Mouse (Mus musculus): ENCODE measurements around the gene Bcar3. TPM values are rescaled to one million over a fixed set of nuclear protein-coding genes. Genes with fewer than 3 reads are reported as not detected.
A peak's percentile ranks its signal among the peaks of the same experiment; 100 is the strongest.

The Bcar3 gene
- polyA plus RNA-seq, 1 experiment from 2014 or later = 14.9 TPM

DNA sequence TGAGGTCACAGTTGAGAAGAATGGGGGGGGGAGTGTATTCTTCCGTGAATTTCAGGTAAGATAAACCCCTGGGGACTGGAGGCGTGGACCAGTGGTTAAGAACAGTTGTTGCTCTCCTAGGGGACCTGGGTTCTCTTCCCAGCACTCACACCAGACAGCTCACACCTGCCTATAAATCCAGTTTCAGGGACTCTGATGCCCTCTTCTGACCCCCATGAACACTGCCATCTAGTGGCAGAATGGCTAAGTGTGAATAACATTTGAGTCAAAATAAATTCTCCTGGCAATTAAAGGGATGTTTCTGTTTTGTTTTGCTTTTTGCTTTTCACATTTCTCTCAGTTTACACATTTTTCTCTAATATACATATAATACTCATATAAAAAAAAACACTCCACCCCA, 174.0 kb downstream of the Bcar3 start:
- no peak for DNase-seq (ENCODE audit: low spot score)
- Histone ChIP-seq H3K27me3 (ENCODE audit: control insufficient read depth, insufficient read depth, low read length) (no peaks in the 10 kb centered on the region), H3K36me3 (ENCODE audit: control insufficient read depth, insufficient read depth, low read length) (no peaks in the 10 kb centered on the region), H3K4me3 (ENCODE audit: low read depth, low read length) (no peak overlapping the region), H3K4me1 (ENCODE audit: control insufficient read depth, insufficient read depth, low read length) (peaks cover 1% of the 10 kb centered on the region), H3K4me2 (ENCODE audit: low read depth) (no peak overlapping the region), H3K27ac (ENCODE audit: low read depth, low read length) (no peak overlapping the region), H3K9ac (ENCODE audit: low read length) (no peak overlapping the region), H3K9me3 (ENCODE audit: control insufficient read depth, low read length) (no peaks in the 10 kb centered on the region)
- WGBS = 63% methylated on average over 2 of the region's 2 CpGs
- ATAC-seq (ENCODE audit: insufficient read depth, low FRiP score, low TSS enrichment) = no peak

DNA sequence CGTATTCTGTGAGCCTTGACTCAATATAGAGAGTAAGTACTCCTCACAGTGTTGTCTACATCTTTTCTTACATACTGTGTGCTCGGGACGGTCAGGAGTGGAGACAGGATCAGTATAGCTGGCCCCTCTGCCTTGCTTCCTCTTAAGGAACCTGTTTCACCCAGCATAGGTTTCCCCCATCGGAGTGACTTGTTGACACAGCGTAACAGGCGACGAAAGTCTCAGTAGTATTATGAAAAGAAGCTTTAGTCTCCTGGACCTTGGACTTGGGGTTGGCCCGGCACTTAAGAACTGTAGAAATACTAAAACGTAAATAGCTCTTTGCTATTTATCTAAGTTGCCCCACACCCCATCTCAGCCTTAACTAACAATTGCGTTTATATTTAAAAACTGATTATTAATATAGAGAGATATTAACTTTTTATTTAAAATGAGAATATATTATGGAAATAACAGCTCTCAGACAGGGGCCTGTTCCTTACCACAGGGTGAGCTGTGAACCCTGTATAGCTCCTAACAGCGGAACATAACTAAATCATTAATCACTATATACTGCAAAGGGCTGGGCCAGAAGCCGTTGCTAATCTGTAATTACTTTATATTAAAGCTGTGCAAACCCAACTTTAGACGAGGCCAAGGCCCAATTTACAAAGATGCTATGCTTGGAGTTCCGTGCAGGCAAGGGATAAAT, 176.5 kb downstream of the Bcar3 start:
- H3K36me3 ChIP-seq (ENCODE audit: control insufficient read depth, insufficient read depth, low read length) = no peaks in the 10 kb centered on the region
- H3K9me3 ChIP-seq (ENCODE audit: control insufficient read depth, low read length) = no peaks in the 10 kb centered on the region
- H3K27ac ChIP-seq (ENCODE audit: low read depth, low read length) = no peak overlapping the region
- H3K9ac ChIP-seq (ENCODE audit: low read length) = no peak overlapping the region
- no peak overlapping the region for H3K4me3 ChIP-seq (ENCODE audit: low read depth, low read length)
- H3K27me3 ChIP-seq (ENCODE audit: control insufficient read depth, insufficient read depth, low read length) = no peaks in the 10 kb centered on the region
- ATAC-seq (ENCODE audit: insufficient read depth, low FRiP score, low TSS enrichment) (no peak), DNase-seq (ENCODE audit: low spot score) (no peak)
- H3K4me1 ChIP-seq (ENCODE audit: control insufficient read depth, insufficient read depth, low read length) = peaks cover 2% of the 10 kb centered on the region
- no peak overlapping the region for H3K4me2 ChIP-seq (ENCODE audit: low read depth)
- WGBS = 85% methylated on average over 14 of the region's 14 CpGs

DNA sequence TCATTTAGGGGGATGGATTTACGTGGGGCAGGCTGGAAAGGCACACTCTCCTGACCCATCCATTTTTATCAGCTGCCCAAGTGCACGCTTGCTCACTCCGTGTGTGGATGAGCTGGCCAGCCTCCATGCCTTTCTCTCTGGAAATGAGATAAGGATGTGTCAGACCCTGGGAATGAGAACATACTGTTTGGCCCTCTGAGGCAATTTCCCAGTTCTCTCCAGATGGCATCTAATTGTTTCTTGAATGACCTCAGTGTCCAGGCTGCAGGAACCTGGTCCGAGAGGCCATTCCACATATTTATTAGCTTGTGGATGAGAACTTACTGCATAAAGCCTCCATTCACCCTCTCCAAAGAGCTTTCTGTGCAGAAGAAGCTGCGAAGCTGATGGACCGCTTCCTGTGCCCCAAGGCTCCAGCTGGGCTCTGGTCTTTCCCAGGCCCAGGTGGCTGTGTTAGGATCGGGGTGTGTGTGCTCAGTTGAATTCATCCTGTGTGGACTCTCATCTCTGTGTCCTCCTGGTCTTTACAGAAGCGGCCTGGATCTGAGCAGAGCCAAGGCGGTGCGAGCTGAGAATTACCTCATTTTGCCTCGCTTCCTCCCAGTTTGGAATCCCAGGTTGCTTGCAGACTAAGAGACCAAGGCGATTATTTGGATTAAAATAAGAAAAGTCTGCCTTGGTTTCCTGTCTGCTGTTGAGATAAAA, 177.2 kb downstream of the Bcar3 start:
- Histone ChIP-seq H3K4me1 (ENCODE audit: control insufficient read depth, insufficient read depth, low read length) (peaks cover 9% of the 10 kb centered on the region), H3K27me3 (ENCODE audit: control insufficient read depth, insufficient read depth, low read length) (no peaks in the 10 kb centered on the region), H3K36me3 (ENCODE audit: control insufficient read depth, insufficient read depth, low read length) (no peaks in the 10 kb centered on the region), H3K9ac (ENCODE audit: low read length) (no peak overlapping the region), H3K27ac (ENCODE audit: low read depth, low read length) (no peak overlapping the region), H3K4me2 (ENCODE audit: low read depth) (no peak overlapping the region), H3K4me3 (ENCODE audit: low read depth, low read length) (no peak overlapping the region), H3K9me3 (ENCODE audit: control insufficient read depth, low read length) (no peaks in the 10 kb centered on the region)
- DNase-seq (ENCODE audit: low spot score) (no peak), ATAC-seq (ENCODE audit: insufficient read depth, low FRiP score, low TSS enrichment) (no peak)
- 62% methylated on average over 12 of the region's 12 CpGs for WGBS

DNA sequence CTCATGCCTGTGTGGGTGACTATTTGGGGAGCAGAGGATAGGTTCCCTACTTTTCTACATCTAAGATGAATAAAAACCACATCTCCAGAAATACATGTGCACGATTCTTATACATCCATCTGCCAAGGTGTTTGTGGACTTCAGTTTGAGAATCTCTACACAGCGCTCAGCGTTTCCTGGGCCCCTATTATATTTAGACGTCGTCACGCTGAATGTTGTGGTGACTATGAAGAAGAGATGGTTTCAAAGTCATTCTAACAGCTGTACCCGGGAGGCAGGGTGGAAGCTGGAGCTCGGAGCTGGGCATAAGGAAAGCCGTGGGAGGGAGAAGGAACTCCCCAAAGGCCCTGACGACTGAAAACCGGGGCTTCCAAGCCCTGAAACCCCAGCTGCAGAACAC, 178.5 kb downstream of the Bcar3 start:
- no peak overlapping the region for H3K4me2 ChIP-seq (ENCODE audit: low read depth)
- ATAC-seq (ENCODE audit: insufficient read depth, low FRiP score, low TSS enrichment) (no peak), DNase-seq (ENCODE audit: low spot score) (no peak)
- no peaks in the 10 kb centered on the region for H3K27me3 ChIP-seq (ENCODE audit: control insufficient read depth, insufficient read depth, low read length)
- H3K4me1 ChIP-seq (ENCODE audit: control insufficient read depth, insufficient read depth, low read length) = peaks cover 14% of the 10 kb centered on the region
- H3K9ac ChIP-seq (ENCODE audit: low read length) = no peak overlapping the region
- H3K9me3 ChIP-seq (ENCODE audit: control insufficient read depth, low read length) = no peaks in the 10 kb centered on the region
- no peak overlapping the region for H3K4me3 ChIP-seq (ENCODE audit: low read depth, low read length)
- no peaks in the 10 kb centered on the region for H3K36me3 ChIP-seq (ENCODE audit: control insufficient read depth, insufficient read depth, low read length)
- no peak overlapping the region for H3K27ac ChIP-seq (ENCODE audit: low read depth, low read length)
- WGBS = 82% methylated on average over 11 of the region's 11 CpGs

DNA sequence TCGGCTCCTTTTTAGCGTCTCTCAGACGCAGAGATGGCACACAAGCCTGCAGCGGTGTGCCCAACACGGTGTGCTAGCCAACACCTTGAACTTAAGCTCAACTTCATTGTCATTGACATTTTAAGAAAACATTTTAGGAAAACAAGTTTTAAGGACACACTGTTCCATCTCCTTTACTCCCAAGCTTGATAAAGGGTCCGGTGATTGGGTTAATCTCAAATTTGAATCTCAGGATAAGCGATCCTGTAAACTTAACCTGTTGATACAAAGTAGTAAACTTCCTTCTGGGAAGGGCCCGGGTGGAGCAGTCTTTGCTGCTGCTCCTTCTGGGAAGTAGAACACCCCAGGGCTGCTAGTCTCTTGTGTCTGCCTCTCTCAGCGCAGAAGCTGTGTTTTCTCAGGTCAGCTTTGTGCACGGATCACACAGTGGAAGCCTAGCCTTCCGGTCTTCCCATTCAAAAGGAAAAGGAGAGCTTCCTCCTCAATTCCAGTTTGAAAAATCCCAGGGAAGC, 179.6 kb downstream of the Bcar3 start:
- Histone ChIP-seq H3K36me3 (ENCODE audit: control insufficient read depth, insufficient read depth, low read length) (no peaks in the 10 kb centered on the region), H3K4me1 (ENCODE audit: control insufficient read depth, insufficient read depth, low read length) (peaks cover 14% of the 10 kb centered on the region)

DNA sequence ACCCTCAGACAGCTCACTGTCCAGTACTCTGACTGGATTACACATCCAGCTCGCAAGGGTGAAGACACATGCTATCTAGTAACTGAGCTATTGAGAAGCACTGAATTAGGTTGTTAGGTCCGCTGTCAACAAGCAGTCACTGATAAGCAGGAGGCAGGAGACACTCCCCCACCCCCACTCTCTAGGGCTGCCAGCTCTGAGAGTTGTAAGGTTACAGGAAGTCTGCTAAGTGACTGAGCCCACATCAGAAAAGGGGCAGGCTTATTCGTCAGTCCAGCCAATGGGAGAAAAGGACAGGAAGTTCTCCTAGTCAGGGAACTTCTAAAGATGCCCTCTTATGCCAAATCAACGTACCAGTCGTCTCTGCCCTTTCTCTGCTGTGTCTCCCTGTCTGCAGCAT, 180.1 kb downstream of the Bcar3 start:
- DNase-seq (ENCODE audit: low spot score) (no peak), ATAC-seq (ENCODE audit: insufficient read depth, low FRiP score, low TSS enrichment) (no peak)
- peaks cover 14% of the 10 kb centered on the region for H3K4me1 ChIP-seq (ENCODE audit: control insufficient read depth, insufficient read depth, low read length)
- no peak overlapping the region for H3K27ac ChIP-seq (ENCODE audit: low read depth, low read length)
- no peak overlapping the region for H3K9ac ChIP-seq (ENCODE audit: low read length)
- no peak overlapping the region for H3K4me3 ChIP-seq (ENCODE audit: low read depth, low read length)
- WGBS = 53% methylated on average over 5 of the region's 5 CpGs
- no peaks in the 10 kb centered on the region for H3K27me3 ChIP-seq (ENCODE audit: control insufficient read depth, insufficient read depth, low read length)
- no peaks in the 10 kb centered on the region for H3K36me3 ChIP-seq (ENCODE audit: control insufficient read depth, insufficient read depth, low read length)
- no peak overlapping the region for H3K4me2 ChIP-seq (ENCODE audit: low read depth)
- H3K9me3 ChIP-seq (ENCODE audit: control insufficient read depth, low read length) = no peaks in the 10 kb centered on the region

More for the DNA sequence above, 179.6 kb downstream of the Bcar3 start:
- H3K4me2 ChIP-seq (ENCODE audit: low read depth) = no peak overlapping the region
- H3K4me3 ChIP-seq (ENCODE audit: low read depth, low read length) = no peak overlapping the region
- H3K9me3 ChIP-seq (ENCODE audit: control insufficient read depth, low read length) = no peaks in the 10 kb centered on the region
- WGBS = 86% methylated on average over 11 of the region's 11 CpGs
- H3K27ac ChIP-seq (ENCODE audit: low read depth, low read length) = no peak overlapping the region
- DNase-seq (ENCODE audit: low spot score) (no peak), ATAC-seq (ENCODE audit: insufficient read depth, low FRiP score, low TSS enrichment) (no peak)
- H3K9ac ChIP-seq (ENCODE audit: low read length) = no peak overlapping the region
- H3K27me3 ChIP-seq (ENCODE audit: control insufficient read depth, insufficient read depth, low read length) = no peaks in the 10 kb centered on the region

DNA sequence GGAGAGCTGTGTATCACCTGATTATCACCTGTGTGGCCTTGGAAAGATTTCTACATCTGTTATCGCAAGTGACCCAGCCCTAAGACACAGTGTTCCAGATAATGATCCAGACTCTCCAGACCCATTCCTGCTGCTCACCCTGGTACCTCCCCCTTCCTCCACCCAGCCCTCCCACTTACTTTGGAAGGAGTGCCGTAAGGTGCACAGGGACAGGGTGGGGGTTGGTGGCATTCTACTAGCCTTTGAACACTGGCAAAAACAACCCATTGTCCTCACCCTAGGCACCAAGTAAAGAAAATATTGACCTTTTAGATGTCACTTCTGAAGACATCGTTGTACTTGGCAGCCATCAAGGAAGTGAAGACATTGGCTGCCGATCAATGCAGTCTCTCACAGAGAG, 180.9 kb downstream of the Bcar3 start:
- ATAC-seq (ENCODE audit: insufficient read depth, low FRiP score, low TSS enrichment) = no peak
- Histone ChIP-seq H3K27ac (ENCODE audit: low read depth, low read length) (no peak overlapping the region), H3K9ac (ENCODE audit: low read length) (no peak overlapping the region), H3K27me3 (ENCODE audit: control insufficient read depth, insufficient read depth, low read length) (no peaks in the 10 kb centered on the region), H3K9me3 (ENCODE audit: control insufficient read depth, low read length) (no peaks in the 10 kb centered on the region), H3K4me2 (ENCODE audit: low read depth) (no peak overlapping the region), H3K36me3 (ENCODE audit: control insufficient read depth, insufficient read depth, low read length) (no peaks in the 10 kb centered on the region), H3K4me3 (ENCODE audit: low read depth, low read length) (no peak overlapping the region), H3K4me1 (ENCODE audit: control insufficient read depth, insufficient read depth, low read length) (peaks cover 14% of the 10 kb centered on the region)
- DNase-seq (ENCODE audit: low spot score) = no peak
- WGBS = 82% methylated on average over 4 of the region's 4 CpGs

DNA sequence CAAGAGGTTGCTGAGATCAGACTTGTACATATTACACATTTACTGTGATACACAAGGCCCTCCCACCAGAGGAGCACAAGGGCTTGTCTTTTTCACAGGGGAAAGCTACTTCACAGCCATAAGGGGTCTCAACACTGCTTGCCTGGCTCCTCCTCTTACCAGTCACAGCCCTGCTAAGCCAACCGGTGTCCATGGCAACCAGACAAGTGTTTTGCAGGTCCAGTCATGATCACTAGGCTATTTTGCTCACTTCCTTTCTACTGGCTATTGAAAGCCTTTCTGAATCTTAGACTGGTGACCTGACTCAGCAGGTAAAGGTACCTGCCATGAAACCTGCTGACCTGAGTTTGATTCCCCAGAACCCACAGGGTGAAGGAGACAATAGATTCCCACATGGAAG, 181.8 kb downstream of the Bcar3 start:
- WGBS = 45% methylated on average over 1 of the region's 1 CpGs
- H3K27ac ChIP-seq (ENCODE audit: low read depth, low read length) = no peak overlapping the region
- H3K27me3 ChIP-seq (ENCODE audit: control insufficient read depth, insufficient read depth, low read length) = no peaks in the 10 kb centered on the region
- H3K36me3 ChIP-seq (ENCODE audit: control insufficient read depth, insufficient read depth, low read length) = no peaks in the 10 kb centered on the region
- H3K9ac ChIP-seq (ENCODE audit: low read length) = no peak overlapping the region
- H3K4me2 ChIP-seq (ENCODE audit: low read depth) = no peak overlapping the region
- H3K4me3 ChIP-seq (ENCODE audit: low read depth, low read length) = no peak overlapping the region
- no peaks in the 10 kb centered on the region for H3K9me3 ChIP-seq (ENCODE audit: control insufficient read depth, low read length)
- peak; percentile 54; the same call in 1 of the 2 replicates for ATAC-seq (ENCODE audit: insufficient read depth, low FRiP score, low TSS enrichment)
- DNase-seq (ENCODE audit: low spot score) = peak; percentile 44
- peaks cover 22% of the 10 kb centered on the region for H3K4me1 ChIP-seq (ENCODE audit: control insufficient read depth, insufficient read depth, low read length)

DNA sequence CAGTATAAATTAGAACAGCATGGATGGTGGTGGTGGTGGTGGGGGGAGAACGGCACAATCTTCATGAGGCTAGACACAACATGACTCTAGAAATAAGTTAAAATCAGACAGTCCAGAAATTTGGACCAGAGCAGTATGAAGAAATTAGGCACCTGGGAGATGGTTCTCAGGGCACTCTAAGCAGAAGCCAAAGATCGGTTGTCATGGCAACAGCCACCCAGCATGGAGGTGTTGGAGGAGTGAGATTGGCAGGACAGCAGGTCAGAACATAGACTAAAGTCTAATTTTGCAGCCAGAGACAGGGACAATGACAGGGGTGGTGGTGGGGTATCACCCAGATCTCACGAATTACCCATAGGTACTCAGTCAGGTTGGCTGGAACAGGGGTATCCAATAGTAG, 182.7 kb downstream of the Bcar3 start:
- Histone ChIP-seq H3K4me1 (ENCODE audit: control insufficient read depth, insufficient read depth, low read length) (peaks cover 22% of the 10 kb centered on the region), H3K9me3 (ENCODE audit: control insufficient read depth, low read length) (no peaks in the 10 kb centered on the region), H3K9ac (ENCODE audit: low read length) (no peak overlapping the region), H3K27me3 (ENCODE audit: control insufficient read depth, insufficient read depth, low read length) (no peaks in the 10 kb centered on the region), H3K4me3 (ENCODE audit: low read depth, low read length) (no peak overlapping the region), H3K4me2 (ENCODE audit: low read depth) (no peak overlapping the region), H3K27ac (ENCODE audit: low read depth, low read length) (no peak overlapping the region), H3K36me3 (ENCODE audit: control insufficient read depth, insufficient read depth, low read length) (no peaks in the 10 kb centered on the region)
- DNase-seq (ENCODE audit: low spot score) (no peak), ATAC-seq (ENCODE audit: insufficient read depth, low FRiP score, low TSS enrichment) (no peak)
- WGBS = 63% methylated on average over 3 of the region's 3 CpGs

Data from neural tube, embryonic 11.5 days (tissue).